Mouse (Mus musculus) CH12F3 (cell line): ENCODE data around the gene Hspb6.

ENCODE experiments used
- in situ Hi-C: fragments of 300-500 bp; cut with MboI; formaldehyde crosslinking; loops from 2 replicates; pipeline ENCODE4 v1.14.3; 2020; ENCODE audit warnings: low sequenced_read_pairs

Hspb6 gene

GRCm38 (mm10) chr7:30552102-30553020 lies at the start of gene Hspb6, which contains the start of gene Proser3:
Gene Hspb6 (plus strand): TSS chr7:30552178.
Gene Proser3 (minus strand): TSS chr7:30552299.
- in situ Hi-C loops: no loop called here

GRCm38 (mm10) chr7:30508061-30508460 lies 43.9 kb upstream of the Hspb6 start:
- in situ Hi-C loops: no loop called here

- in situ Hi-C loops: no loop called here
These were observed 36.8 kb upstream of the Hspb6 start for GRCm38 (mm10) chr7:30515003-30515760.

- in situ Hi-C loops: no loop called here
These were observed 33.7 kb upstream of the Hspb6 start for GRCm38 (mm10) chr7:30518325-30518724.

GRCm38 (mm10) chr7:30520396-30520795 lies 31.6 kb upstream of the Hspb6 start:
- in situ Hi-C loops: no loop called here

- in situ Hi-C loops: no loop called here
These were observed 31.1 kb upstream of the Hspb6 start for GRCm38 (mm10) chr7:30520856-30521255.

GRCm38 (mm10) chr7:30522871-30523270 lies 29.1 kb upstream of the Hspb6 start:
- in situ Hi-C loops: no loop called here

- in situ Hi-C loops: no loop called here
These were observed 27.5 kb upstream of the Hspb6 start for GRCm38 (mm10) chr7:30524487-30524886.

GRCm38 (mm10) chr7:30525954-30526353 lies 26.0 kb upstream of the Hspb6 start:
- in situ Hi-C loops: no loop called here

- in situ Hi-C loops: no loop called here
These were observed 25.6 kb upstream of the Hspb6 start for GRCm38 (mm10) chr7:30526399-30526798.

GRCm38 (mm10) chr7:30526981-30527380 lies 25.0 kb upstream of the Hspb6 start:
- in situ Hi-C loops: no loop called here

GRCm38 (mm10) chr7:30531291-30531815 lies 20.6 kb upstream of the Hspb6 start:
- in situ Hi-C loops: no loop called here

- in situ Hi-C loops: no loop called here
These were observed 19.0 kb upstream of the Hspb6 start for GRCm38 (mm10) chr7:30532931-30533330.

- in situ Hi-C loops: no loop called here
These were observed 17.9 kb upstream of the Hspb6 start for GRCm38 (mm10) chr7:30533941-30534632.

GRCm38 (mm10) chr7:30534633-30535577 lies 17.1 kb upstream of the Hspb6 start, which contains the start of gene Arhgap33:
Gene Arhgap33 (minus strand): TSS chr7:30535060.
- in situ Hi-C loops: no loop called here

- in situ Hi-C loops: no loop called here
These were observed 11.4 kb upstream of the Hspb6 start for GRCm38 (mm10) chr7:30540572-30540971.

GRCm38 (mm10) chr7:30544327-30544726 lies 7.7 kb upstream of the Hspb6 start:
- in situ Hi-C loops: no loop called here

- in situ Hi-C loops: no loop called here
These were observed 2.1 kb upstream of the Hspb6 start for GRCm38 (mm10) chr7:30549880-30550279.

GRCm38 (mm10) chr7:30550603-30551002 lies 1.4 kb upstream of the Hspb6 start:
- in situ Hi-C loops: no loop called here
